Mouse (Mus musculus) liver, embryonic 12.5 days (tissue): ENCODE data around the gene Rps6kl1. TPM values are rescaled to one million over a fixed set of nuclear protein-coding genes. Genes with fewer than 3 reads are reported as not detected.

ENCODE experiments used
- ATAC-seq: fragments of 200-750 bp; cut with Nextera tagmentation; 2 replicates; pipeline ENCODE4 v1.8.0; 2017; ENCODE audit warnings: moderate number of reproducible peaks, mild to moderate bottlenecking, moderate library complexity
- H3K27ac ChIP-seq: fragments of 300-500 bp; sonication (generic); 2 replicates; pipeline ENCODE4 v1.5.1; 2016; ENCODE audit warnings: mild to moderate bottlenecking
- H3K27me3 ChIP-seq: fragments of 300-500 bp; sonication (generic); replicated peaks from 2 replicates; pipeline ENCODE4 v1.6.1; 2016; ENCODE audit warnings: mild to moderate bottlenecking, moderate library complexity
- H3K36me3 ChIP-seq: fragments of 300-500 bp; sonication (generic); 2 replicates; pipeline ENCODE4 v1.6.1; 2016; ENCODE audit warnings: mild to moderate bottlenecking, moderate library complexity
- H3K4me1 ChIP-seq: fragments of 300-500 bp; sonication (generic); 2 replicates; pipeline ENCODE4 v1.6.1; 2016
- H3K4me2 ChIP-seq: fragments of 300-500 bp; sonication (generic); 2 replicates; pipeline ENCODE4 v1.6.1; 2016; ENCODE audit warnings: mild to moderate bottlenecking, moderate library complexity
- H3K4me3 ChIP-seq: fragments of 300-500 bp; sonication (generic); 2 replicates; pipeline ENCODE4 v1.5.1; 2016; ENCODE audit warnings: mild to moderate bottlenecking, moderate library complexity
- H3K9ac ChIP-seq: fragments of 300-500 bp; sonication (generic); 2 replicates; pipeline ENCODE4 v1.6.1; 2016; ENCODE audit warnings: mild to moderate bottlenecking, moderate library complexity
- H3K9me3 ChIP-seq: fragments of 300-500 bp; sonication (generic); replicated peaks from 2 replicates; pipeline ENCODE4 v1.6.1; 2016; ENCODE audit warnings: mild to moderate bottlenecking, moderate library complexity
- WGBS: fragments of 180-500 bp; shearing (Covaris S2); methylation state at CpG from one replicate; pipeline ENCODE4 v1.1.7; 2016; ENCODE audit not compliant: insufficient replicate concordance; 5-methylcytosine and 5-hydroxymethylcytosine counted together
- polyA plus RNA-seq: library from polyadenylated mRNA; unstranded; fragments of >200 nt; fragmentation: Nextera tagmentation; extraction: Ambion mirVana; gene quantifications from 2 replicates; pipeline ENCODE4 v1.2.1, GENCODE M21; 2016

Gene Rps6kl1
- polyA plus RNA-seq, 1 experiment from 2014 or later = 0.60 TPM

DNA sequence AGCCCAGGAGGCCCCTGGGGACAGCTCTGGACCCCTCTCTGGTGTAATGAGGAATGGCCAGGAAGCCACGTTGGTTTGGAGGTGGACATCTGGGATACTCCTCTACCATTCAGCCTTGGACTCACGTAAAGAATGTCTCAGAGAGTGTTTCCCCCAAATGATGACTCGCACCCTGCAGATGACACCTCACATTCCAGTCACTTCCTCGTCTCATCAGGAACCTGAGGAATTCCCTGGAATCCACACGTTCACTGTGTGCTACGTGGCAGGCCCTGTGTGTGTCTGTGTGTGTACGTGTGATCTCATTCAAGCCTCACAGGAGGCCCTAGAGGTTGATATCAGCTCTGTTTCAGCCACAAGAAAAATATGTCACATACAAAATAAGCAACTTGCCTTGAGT lies 35.3 kb upstream of the Rps6kl1 start:
- H3K4me3 ChIP-seq = no peak overlapping the region
- no peaks in the 10 kb centered on the region for H3K4me1 ChIP-seq
- 51% methylated on average over 7 of the region's 7 CpGs for WGBS
- H3K9me3 ChIP-seq = no peaks in the 10 kb centered on the region
- no peak overlapping the region for H3K9ac ChIP-seq
- no peak for ATAC-seq
- no peak overlapping the region for H3K27ac ChIP-seq
- peaks cover 39% of the 10 kb centered on the region for H3K27me3 ChIP-seq
- no peak overlapping the region for H3K4me2 ChIP-seq
- H3K36me3 ChIP-seq = no peaks in the 10 kb centered on the region

GRCm38 (mm10) chr12:85185810-85186209 lies 34.7 kb upstream of the Rps6kl1 start:
- Histone ChIP-seq H3K9me3 (no peaks in the 10 kb centered on the region), H3K4me1 (no peaks in the 10 kb centered on the region), H3K9ac (no peak overlapping the region), H3K4me3 (no peak overlapping the region), H3K27ac (no peak overlapping the region), H3K27me3 (peaks cover 44% of the 10 kb centered on the region), H3K36me3 (no peaks in the 10 kb centered on the region), H3K4me2 (no peak overlapping the region)
- 53% methylated on average over 8 of the region's 8 CpGs for WGBS
- ATAC-seq = no peak

- Histone ChIP-seq H3K27ac (no peak overlapping the region), H3K27me3 (peaks cover 61% of the 10 kb centered on the region), H3K36me3 (no peaks in the 10 kb centered on the region), H3K9ac (no peak overlapping the region), H3K4me3 (no peak overlapping the region), H3K4me2 (no peak overlapping the region), H3K4me1 (no peaks in the 10 kb centered on the region), H3K9me3 (no peaks in the 10 kb centered on the region)
- 56% methylated on average over 5 of the region's 5 CpGs for WGBS
- no peak for ATAC-seq
Measured at GRCm38 (mm10) chr12:85184118-85184517, 33.1 kb upstream of the Rps6kl1 start.

DNA sequence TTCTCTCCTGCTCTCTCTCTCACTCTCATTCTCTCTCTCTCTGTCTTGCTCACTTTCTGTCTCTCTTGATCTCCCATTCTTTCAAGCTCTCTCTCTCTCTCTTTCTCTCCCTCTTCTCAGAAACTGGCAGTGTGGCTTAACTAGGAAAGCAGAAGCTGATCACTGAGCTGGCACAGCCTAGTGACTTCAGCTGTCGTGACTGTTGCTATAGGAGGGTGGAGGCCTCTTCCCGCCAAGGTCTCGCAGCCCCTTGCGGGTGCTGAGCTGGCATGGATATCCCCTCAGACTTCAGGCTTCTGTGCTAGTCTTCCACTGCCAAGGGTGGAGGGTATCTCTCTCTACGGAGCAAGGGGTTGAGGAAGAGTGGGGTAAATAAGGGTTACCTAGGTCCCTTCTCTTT lies 31.8 kb upstream of the Rps6kl1 start:
- H3K36me3 ChIP-seq = no peaks in the 10 kb centered on the region
- H3K9me3 ChIP-seq = no peaks in the 10 kb centered on the region
- H3K4me2 ChIP-seq = no peak overlapping the region
- ATAC-seq = no peak
- peaks cover 73% of the 10 kb centered on the region for H3K27me3 ChIP-seq
- no peak overlapping the region for H3K27ac ChIP-seq
- WGBS = 57% methylated on average over 5 of the region's 5 CpGs
- H3K4me1 ChIP-seq = no peaks in the 10 kb centered on the region
- H3K9ac ChIP-seq = no peak overlapping the region
- H3K4me3 ChIP-seq = no peak overlapping the region

DNA sequence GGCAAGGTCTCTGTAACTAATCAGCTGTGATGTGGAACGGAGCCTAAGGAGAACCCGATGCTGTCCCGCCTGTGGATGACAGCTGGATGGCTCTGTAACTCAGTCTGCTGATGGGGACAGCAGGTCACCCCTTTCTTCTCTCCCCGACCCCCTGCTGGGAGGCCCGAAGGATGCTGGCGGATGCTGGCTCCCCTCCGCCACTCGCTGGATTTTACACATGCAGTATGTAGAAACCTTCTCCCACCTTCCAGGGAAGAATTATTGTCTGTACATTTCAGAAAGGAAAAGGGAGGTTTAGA lies 31.2 kb upstream of the Rps6kl1 start:
- H3K9me3 ChIP-seq = no peaks in the 10 kb centered on the region
- H3K4me3 ChIP-seq = no peak overlapping the region
- ATAC-seq = no peak
- WGBS = 26% methylated on average over 8 of the region's 8 CpGs
- no peak overlapping the region for H3K27ac ChIP-seq
- peaks cover 79% of the 10 kb centered on the region for H3K27me3 ChIP-seq
- no peaks in the 10 kb centered on the region for H3K36me3 ChIP-seq
- no peak overlapping the region for H3K9ac ChIP-seq
- H3K4me1 ChIP-seq = peaks cover 4% of the 10 kb centered on the region; the same call in 1 of the 2 replicates
- H3K4me2 ChIP-seq = no peak overlapping the region

- H3K9ac ChIP-seq = no peak overlapping the region
- no peak for ATAC-seq
- H3K27me3 ChIP-seq = peaks cover 85% of the 10 kb centered on the region
- H3K27ac ChIP-seq = no peak overlapping the region
- WGBS = 32% methylated on average over 17 of the region's 17 CpGs
- H3K4me2 ChIP-seq = no peak overlapping the region
- H3K4me3 ChIP-seq = no peak overlapping the region
- no peaks in the 10 kb centered on the region for H3K9me3 ChIP-seq
- no peaks in the 10 kb centered on the region for H3K36me3 ChIP-seq
- H3K4me1 ChIP-seq = peaks cover 10% of the 10 kb centered on the region; the same call in 1 of the 2 replicates
Measured at GRCm38 (mm10) chr12:85181475-85182344, 30.6 kb upstream of the Rps6kl1 start.

- H3K9me3 ChIP-seq = no peaks in the 10 kb centered on the region
- ATAC-seq = no peak
- no peak overlapping the region for H3K27ac ChIP-seq
- H3K9ac ChIP-seq = no peak overlapping the region
- H3K27me3 ChIP-seq = peaks cover 99% of the 10 kb centered on the region
- 58% methylated on average over 2 of the region's 2 CpGs for WGBS
- no peak overlapping the region for H3K4me2 ChIP-seq
- no peaks in the 10 kb centered on the region for H3K36me3 ChIP-seq
- H3K4me1 ChIP-seq = peaks cover 19% of the 10 kb centered on the region
- H3K4me3 ChIP-seq = no peak overlapping the region
Measured at GRCm38 (mm10) chr12:85178294-85178693, 27.2 kb upstream of the Rps6kl1 start.

DNA sequence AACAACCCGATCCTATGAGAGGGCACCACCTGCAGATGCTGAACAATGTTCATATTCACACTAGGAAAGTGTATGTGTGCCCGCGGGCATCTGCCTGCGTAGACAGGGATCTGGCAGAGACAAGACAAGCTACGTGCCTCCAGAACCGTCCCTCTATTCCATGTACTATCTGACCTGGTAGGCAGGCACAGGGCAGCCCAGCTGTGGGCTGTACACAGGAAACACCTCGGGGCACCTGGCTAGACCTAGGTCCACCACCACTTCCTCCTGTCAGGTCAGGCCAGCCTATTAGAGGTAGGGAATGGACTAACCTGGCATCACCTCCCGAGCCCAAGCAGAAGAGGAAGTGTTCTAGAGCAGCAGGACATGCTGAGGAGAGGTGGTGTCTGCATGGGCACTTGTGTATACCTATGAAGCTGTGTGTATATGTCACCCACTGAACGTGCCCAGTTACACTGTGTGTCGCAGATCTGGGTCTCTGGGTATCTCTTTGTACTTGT lies 26.7 kb upstream of the Rps6kl1 start, which contains the start of gene Pgf:
TSS of gene Pgf (minus strand) at position 51 of the 500 bp plus-strand sequence.
- H3K27me3 ChIP-seq = peaks cover 99% of the 10 kb centered on the region
- H3K27ac ChIP-seq = no peak within 1 kb of the TSS
- H3K9ac ChIP-seq = peak within 1 kb of the TSS; percentile 37

DNA sequence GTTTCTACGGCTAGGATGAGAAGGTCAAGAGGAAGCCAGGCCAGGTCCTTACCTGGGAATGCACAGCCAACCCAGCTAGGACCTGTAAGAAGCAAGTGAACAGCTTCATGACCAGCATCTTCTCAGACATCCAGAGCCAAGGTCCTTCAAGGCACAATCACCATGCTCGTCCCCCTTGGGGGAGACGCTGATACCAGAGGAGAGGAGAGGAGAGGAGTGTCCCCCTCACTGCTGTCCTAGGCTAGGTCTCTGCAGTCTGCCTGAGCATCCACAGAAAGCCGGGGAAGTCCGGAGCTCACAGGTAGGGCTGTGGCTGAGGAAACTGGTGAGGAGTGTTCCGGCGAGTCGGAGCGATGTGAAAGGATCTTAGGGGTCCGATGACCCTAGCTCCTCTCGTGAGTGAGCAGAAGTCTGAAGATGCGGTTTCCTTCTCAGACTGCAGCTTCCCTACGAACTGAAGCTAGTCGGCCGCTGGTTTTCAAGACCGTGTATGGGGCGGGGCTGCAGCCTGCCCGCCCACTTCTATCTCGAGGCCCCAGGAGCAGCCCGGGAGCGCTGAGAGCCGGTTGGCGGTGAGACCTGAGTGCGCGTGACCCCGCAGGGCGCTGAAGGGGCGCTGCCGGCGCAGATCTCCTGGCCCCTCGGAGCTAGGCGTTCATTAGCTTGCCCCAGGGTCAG lies 25.9 kb upstream of the Rps6kl1 start:
- Histone ChIP-seq H3K9ac (peak overlapping the region; percentile 37), H3K36me3 (no peaks in the 10 kb centered on the region), H3K27ac (no peak overlapping the region), H3K4me2 (peak overlapping the region; percentile 61), H3K4me3 (peak overlapping the region; percentile 38), H3K9me3 (no peaks in the 10 kb centered on the region), H3K4me1 (peaks cover 19% of the 10 kb centered on the region), H3K27me3 (peaks cover 98% of the 10 kb centered on the region)
- ATAC-seq = peak; percentile 64; the same call in 1 of the 2 replicates
- 2% methylated on average over 32 of the region's 32 CpGs for WGBS

More for the DNA sequence above, 26.7 kb upstream of the Rps6kl1 start, which contains the start of gene Pgf:
- H3K9me3 ChIP-seq = no peaks in the 10 kb centered on the region
- WGBS = 59% methylated on average over 10 of the region's 10 CpGs
- peak within 1 kb of the TSS; percentile 38 for H3K4me3 ChIP-seq
- peaks cover 19% of the 10 kb centered on the region for H3K4me1 ChIP-seq
- 0 out of 2 replicates have a peak, but pooled peaks have one; percentile 16 for ATAC-seq
- H3K36me3 ChIP-seq = no peaks in the 10 kb centered on the region
- H3K4me2 ChIP-seq = peak within 1 kb of the TSS; percentile 61

DNA sequence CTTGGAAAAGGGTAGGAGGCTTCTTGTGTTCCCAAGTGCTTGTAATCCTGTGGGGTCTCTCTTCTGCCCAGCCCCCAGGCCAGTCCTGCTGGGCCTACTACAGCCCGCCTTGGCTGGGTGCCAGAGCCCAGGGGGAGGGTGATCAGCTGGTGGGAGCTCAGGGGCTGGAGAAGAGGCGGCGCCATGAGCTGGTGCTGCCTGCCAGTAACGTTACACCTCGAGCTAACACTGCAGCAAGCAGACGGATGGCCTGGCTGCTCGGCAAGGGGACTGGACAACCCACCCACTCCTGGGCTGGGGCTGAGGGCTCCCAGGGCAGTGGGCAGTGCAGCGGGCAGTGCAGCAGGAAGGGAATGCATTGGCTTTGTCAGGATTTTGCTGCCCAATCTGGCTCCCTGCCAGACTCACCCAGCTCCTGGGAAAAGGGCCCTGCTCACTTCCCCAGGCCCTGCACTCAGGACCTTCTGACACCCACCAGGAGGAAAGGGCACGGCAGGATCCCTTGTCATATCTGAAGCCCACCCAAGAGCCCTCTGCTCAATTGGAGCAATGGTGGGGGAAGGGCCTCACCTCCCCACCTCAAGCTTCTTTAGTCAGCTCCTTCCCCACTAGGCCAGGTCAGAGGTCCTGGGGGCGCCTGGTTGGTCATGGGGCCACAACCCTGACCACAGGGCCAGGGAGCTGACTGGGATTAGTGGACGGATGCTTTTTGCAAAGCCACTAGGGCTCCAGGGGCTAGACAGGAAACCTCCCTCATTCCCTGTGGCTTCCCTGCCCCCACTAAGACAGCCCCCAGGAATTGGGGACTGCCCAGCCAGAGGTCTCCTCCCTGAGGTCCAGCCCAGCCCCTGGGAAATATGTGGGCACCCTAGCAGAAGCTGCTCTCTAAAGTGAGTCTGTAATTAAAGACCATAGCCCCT lies 25.1 kb upstream of the Rps6kl1 start:
- no peak overlapping the region for H3K9ac ChIP-seq
- peak overlapping the region; percentile 38; the same call in 1 of the 2 replicates for H3K4me3 ChIP-seq
- ATAC-seq = peak; percentile 17; the same call in 1 of the 2 replicates
- WGBS = 27% methylated on average over 11 of the region's 11 CpGs
- peaks cover 19% of the 10 kb centered on the region for H3K4me1 ChIP-seq
- H3K27ac ChIP-seq = no peak overlapping the region
- no peaks in the 10 kb centered on the region for H3K9me3 ChIP-seq
- H3K36me3 ChIP-seq = no peaks in the 10 kb centered on the region
- H3K27me3 ChIP-seq = peaks cover 96% of the 10 kb centered on the region
- H3K4me2 ChIP-seq = peak overlapping the region; percentile 61

DNA sequence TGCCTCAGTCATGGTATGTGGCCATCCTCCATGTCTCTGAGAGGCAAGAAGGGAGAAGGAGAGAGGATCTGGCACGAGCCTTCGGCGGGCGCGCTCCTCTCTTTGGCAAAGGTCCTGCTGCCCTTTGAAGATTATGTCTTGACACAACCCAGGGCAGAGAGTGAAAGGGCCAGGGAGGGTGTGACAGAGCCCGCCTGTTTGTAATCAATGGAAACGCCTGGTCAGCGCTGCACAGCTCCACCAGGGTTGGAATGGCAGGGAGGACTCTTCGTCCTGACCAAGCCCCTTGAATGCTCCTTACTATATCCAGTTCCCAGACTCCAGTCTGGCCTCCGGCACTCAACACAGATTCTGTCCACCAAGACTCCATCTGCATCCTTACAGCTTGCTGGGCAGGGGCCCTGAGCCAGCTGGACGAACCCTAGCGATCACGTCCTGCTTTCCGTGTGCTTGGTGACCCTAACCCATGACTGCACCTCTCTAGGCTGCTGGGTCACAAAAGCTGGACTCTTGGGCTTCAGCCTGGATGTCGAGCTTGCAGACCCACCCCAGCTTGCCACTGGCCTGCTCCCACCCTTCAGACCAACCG lies 24.1 kb upstream of the Rps6kl1 start:
- H3K27ac ChIP-seq = no peak overlapping the region
- 48% methylated on average over 16 of the region's 16 CpGs for WGBS
- no peaks in the 10 kb centered on the region for H3K9me3 ChIP-seq
- no peaks in the 10 kb centered on the region for H3K36me3 ChIP-seq
- H3K4me3 ChIP-seq = no peak overlapping the region
- H3K27me3 ChIP-seq = peaks cover 94% of the 10 kb centered on the region
- no peak for ATAC-seq
- H3K9ac ChIP-seq = no peak overlapping the region
- H3K4me1 ChIP-seq = peaks cover 19% of the 10 kb centered on the region
- peak overlapping the region; percentile 61; the same call in 1 of the 2 replicates for H3K4me2 ChIP-seq
